Mouse (Mus musculus): ENCODE results near the gene 1700012A03Rik.

1700012A03Rik gene

DNA sequence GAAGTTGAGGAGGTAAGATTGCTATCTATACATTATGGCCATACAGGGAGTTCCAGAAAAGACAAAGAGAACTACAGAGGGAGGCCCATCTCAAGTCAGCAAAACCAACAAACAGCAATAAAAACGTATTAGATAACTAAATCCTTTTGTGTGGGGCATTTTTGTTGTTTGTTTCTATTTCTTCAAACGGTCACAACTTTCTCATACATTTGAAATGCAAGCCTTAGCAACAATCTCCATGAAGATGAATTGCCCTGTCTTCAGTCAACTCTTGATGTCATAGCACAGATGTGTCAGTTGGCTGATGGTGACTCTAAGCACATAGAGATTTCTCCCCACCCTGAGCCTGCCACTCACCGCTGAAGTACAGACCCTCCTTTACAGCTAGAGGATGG lies at the start of gene 1700012A03Rik:
Gene 1700012A03Rik, plus strand, starts transcription at position 296 of the 395 bp plus-strand sequence.
- no peak for DNase-seq (ENCODE audit: low spot score in 2 of 2)

DNA sequence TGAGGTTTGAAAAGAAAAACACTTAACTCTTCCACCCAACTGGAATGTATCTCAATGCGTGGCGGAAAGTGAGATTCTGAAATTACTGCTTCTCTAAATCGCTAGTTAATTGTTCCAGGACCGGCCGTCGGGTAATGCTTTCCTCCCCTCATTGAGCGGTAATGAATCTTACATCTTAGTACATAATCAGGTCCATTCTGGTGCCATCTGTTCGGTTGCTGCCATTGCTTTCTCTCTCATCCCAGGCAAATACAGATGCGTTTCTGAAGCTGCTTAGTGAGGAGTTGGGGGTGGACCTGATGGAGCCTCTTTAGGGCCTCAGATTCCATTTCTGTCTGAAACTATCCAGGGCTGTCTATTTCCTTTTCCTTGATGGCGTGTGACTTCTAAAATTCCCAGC lies 45.8 kb upstream of the 1700012A03Rik start:
- DNase-seq (ENCODE audit: low spot score in 2 of 2), result no peak

DNA sequence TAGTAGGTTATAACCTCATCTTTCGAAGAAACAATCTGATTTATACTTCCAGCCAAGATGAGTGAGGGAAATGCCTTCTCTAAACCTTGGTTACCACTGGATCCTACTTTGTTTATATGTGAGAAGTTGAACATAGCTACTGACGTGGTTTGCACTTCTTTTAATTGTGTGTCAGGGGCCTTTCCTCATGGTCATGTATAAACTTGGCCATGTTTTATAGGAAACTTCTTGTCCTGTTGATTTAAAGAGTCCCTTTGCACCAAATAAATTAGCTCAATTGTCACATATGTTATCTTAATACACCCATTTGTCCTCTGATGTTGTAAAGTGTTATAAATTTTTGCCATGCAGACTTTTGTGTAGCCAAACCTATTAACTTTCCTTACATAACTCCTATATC lies 44.1 kb upstream of the 1700012A03Rik start:
- DNase-seq (ENCODE audit: low spot score in 2 of 2), result no peak

GRCm38 (mm10) chr6:32006382-32006781 lies 43.7 kb upstream of the 1700012A03Rik start:
- DNase-seq (ENCODE audit: low spot score in 2 of 2), result no peak

DNA sequence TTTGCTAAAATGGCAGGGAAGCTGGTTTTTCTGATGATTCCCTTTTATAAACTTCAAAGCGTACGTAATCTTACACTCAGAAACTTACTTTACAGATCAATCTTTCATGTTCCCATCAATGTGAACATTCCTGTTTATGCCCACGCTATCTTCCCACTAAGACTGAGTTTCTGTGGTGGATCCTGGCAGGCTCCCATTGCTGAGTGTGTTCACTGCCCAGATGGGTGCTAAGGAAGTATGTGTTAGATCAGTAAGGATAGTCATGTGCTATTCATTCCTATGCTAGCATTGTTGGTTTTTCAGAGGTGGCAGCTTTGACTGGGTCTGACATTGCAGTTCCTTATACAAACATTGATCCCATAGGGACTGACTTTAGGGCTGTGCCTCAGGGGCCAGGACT lies 42.7 kb upstream of the 1700012A03Rik start:
- DNase-seq (ENCODE audit: low spot score in 2 of 2), result peak; percentile 15 to 19

DNA sequence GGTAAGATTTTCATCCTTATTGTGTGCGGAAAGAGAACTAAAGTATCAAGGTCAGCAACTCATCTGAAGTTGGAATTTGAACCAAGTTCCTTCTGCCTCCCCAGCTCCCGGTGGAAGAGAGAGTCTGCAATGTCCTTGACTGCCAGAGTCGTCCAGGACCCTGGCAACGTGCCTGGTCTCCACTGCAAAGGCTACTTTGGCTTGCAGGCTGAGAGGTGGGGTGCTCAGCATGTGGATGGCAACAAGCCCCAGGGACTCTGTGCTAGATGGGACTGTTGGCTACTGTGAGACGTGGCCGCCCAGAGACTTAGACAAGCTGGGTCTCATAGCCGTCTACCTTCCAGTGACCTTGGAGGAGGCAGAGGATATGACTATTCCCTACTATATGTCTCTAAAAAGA lies 33.2 kb upstream of the 1700012A03Rik start:
- no peak for DNase-seq (ENCODE audit: low spot score in 2 of 2)

- peak in 1 of 2 experiments; percentile 5 for DNase-seq (ENCODE audit: low spot score in 2 of 2)
Observed at GRCm38 (mm10) chr6:32017406-32018104, 32.5 kb upstream of the 1700012A03Rik start.

DNA sequence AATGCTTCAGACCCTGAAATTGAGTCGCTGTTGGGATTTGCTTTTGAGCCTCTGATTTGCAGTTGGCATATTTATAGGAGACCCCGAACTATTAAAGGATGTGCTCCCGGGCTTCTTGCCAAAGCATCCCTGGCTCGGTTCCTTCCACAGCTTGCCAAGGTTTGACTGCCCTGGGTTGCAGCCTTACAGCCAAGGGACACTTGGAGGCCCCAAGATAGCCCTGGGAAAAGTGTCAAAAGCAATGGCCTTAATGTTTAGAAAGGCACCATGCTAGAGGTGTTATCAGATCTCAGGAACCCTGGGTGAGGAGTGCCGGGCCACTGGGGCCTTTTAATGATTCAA lies 32.0 kb upstream of the 1700012A03Rik start:
- peak; percentile 17 to 26 for DNase-seq (ENCODE audit: low spot score in 2 of 2)

DNA sequence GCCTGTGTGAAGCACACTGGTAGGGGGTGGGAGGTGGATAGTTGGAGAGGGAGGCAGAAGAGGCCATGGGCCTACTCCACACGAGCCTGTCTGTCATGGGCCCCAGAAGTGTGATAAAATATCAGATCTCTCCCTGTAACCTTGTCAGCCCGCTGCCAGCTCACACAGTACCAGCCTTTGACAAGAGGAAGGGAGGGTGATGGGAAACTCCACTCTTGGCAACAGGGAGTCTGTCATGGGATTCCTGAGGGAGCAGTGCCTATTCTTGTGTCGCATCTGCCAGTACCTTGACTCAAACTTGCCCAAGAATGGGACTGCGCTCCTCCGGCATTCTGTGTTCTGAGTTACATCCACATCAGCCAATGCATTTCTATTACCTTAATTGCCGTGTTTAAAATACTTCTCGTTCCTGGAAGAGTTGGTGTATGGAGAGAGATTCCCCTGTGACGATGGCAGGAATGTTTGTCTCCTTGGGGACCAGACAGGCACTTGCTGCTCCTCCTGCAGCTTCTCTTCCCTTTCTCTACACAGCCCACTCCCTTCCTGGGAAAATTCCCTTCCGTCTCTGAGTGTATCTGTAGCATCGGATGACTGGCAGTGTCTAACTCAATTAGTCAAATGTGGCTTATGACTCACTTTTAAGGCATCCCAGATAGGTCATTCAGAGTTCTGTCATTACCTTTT lies 28.1 kb upstream of the 1700012A03Rik start:
- no peak for DNase-seq (ENCODE audit: low spot score in 2 of 2)

DNA sequence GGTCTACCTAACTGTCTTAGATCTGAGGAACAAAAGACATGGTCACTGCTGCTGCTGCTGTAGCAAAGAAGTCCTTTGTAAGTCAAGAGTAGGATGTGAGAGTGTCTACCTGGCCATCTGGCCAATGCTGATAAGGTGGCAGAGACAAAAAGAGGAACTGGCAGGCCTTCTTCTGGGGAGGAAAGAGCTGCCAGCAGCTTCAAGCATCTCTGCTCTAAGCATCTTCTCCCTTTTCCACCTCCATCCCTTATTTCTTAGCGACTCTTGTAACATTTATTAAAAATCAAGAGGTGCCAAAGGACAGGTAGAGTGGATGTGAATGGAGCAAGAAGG lies 27.5 kb upstream of the 1700012A03Rik start:
- no peak for DNase-seq (ENCODE audit: low spot score in 2 of 2)

GRCm38 (mm10) chr6:32028228-32029009 lies 21.6 kb upstream of the 1700012A03Rik start:
- no peak for DNase-seq (ENCODE audit: low spot score in 2 of 2)

DNA sequence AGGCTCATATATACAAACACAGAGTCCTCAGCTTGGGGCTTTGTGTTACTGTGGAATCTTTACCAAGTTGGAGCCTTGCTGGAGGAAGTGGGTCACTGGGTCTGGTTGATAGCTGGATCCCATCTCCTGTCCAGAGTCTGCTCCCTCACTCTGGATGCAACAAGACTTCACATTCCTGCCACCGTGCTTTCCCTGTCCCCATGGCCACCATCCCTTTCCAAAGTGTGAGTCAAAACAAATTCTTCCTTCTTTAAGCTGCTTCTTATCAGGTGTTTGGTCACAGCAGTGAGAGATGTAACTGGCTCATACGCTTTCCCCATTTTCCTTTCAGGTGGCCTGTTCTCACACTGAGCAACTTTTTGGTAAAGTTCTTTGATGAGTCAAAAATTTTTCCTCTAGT lies 15.8 kb upstream of the 1700012A03Rik start:
- no peak for DNase-seq (ENCODE audit: low spot score in 2 of 2)

DNA sequence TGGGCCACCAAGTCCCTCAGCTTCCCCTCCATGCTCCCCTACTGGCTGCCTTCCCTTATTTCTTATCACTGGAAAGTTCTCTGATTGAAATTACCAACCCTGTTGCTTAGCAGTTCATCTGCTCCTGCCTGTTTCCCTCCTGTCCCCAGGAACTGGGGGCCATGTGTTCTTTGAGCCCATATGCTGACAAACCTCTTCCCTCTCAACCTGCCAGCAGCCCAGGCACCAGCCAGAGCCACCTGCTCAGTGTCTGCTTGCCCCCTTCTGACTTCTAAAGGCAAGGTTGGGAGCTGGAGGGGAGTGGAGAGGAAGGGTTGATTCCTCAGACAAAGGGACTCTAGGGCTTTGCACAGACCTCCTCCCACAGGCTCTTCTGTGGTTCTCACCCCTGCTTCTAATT lies 4.7 kb upstream of the 1700012A03Rik start:
- no peak for DNase-seq (ENCODE audit: low spot score in 2 of 2)

GRCm38 (mm10) chr6:32049256-32049950 lies 643 bp upstream of the 1700012A03Rik start:
- DNase-seq (ENCODE audit: low spot score in 2 of 2), result no peak

DNA sequence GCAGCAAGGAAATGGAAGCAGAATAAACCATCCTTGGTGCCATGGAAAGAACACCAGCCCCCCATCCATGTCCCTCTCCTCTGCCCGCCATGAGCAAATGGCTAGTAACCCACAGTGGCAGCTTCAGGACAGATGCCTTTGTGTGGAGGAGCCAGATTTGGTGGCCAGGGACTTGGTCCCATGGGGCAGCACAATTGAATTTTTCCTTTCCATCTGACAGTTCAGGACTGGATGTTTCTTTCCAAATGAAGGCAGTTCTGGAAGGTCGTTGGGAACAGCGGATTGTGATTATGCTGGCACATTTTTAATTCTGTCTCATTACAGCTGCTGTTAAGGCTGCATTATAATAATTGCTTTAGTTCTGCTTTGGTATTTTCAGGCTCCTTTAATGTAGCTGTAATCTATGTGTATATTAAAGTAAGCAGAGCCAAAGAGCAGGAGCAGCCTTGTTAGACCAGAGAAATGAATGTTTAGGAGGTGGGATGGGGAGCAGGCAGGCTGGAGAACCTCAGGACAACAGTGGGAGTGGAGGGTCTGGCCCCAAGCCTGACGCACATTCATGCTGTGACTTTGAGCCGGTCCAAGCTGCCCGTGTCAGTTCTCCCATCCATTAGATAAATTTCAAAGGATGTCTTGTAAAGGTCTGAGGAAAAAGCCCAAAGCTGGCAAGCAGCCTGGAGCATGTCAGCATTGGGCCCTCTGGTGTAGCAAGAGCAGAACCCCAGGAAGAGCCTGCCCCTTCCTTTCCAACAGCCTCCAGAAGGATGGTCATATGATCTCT lies 2.3 kb downstream of the 1700012A03Rik start:
- DNase-seq (ENCODE audit: low spot score in 2 of 2), result no peak

- no peak for DNase-seq (ENCODE audit: low spot score in 2 of 2)
Observed at GRCm38 (mm10) chr6:32056525-32056924, 6.5 kb downstream of the 1700012A03Rik start.

DNA sequence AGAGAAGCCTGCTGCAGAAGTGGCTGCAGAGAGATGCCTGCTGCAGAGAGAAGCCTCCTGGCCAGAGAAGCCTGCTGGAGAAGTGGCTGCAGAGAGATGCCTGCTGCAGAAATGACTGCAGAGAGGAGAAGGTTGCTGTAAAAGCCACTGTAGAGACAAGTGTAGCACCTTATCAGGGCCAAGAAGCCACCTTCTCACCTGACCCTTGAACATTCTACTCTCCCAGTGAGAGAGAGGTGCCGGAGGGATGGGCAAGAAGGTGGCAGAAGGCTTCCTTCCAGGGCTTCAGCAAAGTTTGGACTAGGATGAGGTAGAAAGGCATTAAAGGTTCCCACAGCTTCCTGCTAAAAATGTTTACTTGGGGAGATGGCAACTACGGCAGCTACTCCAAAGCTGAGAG lies 8.5 kb downstream of the 1700012A03Rik start:
- no peak for DNase-seq (ENCODE audit: low spot score in 2 of 2)

DNA sequence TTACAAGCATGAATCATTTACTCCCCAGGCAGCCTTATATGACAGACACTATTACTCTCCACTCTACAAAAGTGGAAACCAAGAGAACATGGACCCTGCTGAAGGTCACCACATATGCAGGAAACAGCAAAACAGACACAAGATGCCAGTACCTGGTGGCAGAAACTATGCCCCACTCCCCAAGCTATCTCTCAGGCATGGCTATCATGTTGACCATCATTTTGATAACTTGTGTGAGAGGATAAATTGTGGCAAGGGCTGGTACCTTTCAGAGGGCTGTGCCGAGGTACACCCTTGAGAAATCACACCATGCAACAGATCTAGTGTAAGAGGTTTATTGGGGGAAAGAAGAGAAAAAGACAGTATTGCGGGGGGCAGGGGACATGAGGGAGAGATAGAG lies 10.6 kb downstream of the 1700012A03Rik start:
- no peak for DNase-seq (ENCODE audit: low spot score in 2 of 2)

GRCm38 (mm10) chr6:32061266-32061665 lies 11.2 kb downstream of the 1700012A03Rik start:
- no peak for DNase-seq (ENCODE audit: low spot score in 2 of 2)

DNA sequence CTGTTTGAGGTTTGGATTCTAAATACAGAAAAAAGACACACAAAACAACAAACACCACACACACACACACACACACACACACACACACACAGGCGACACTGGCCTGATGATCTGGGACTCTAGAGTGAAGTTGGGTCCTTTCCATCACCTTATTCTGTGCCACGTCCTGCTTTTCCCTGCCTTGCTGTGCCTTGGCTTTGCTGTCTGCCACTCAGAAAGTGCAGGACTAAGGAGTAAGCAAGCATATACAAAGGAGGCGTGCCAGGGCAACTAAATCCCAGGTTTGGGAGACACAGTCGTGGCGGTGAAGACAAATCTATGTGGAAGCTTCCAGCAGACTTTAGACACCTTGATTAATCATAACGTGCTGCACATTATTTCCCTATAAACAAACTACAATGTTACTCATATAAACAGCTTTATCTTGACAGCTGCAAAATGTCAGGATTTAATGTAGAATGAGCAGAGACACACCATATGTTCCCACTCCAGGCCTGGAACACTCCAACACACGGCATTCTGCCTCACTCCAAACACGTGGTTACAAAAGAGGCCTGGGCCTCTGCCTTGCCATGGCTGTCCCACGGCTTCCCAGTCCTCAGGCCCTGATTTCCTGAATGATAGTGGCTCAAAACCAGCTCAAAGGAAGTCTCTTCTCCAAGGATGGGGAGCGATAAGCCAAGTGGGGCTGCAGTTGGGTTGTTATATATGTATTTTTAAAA lies 15.9 kb downstream of the 1700012A03Rik start:
- no peak for DNase-seq (ENCODE audit: low spot score in 2 of 2)

DNA sequence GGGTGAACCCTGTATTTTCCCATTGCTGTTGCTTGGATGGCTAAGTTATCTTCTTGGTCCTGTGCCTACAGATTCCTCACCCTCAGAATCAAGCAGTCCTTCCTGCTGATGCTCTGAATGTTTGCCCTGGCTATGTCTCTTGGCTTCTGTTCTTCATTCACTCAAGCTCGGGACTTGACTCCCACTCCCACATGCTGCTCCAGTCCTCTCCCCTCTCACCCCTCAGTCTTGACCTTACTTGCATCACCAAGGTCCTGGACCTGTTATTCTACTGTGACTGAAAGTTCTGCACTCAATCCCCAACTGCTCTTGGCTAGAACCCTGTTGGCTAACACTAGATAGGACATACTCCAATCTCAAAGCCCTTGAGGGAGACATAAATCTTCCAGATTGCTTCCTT lies 22.1 kb downstream of the 1700012A03Rik start:
- no peak for DNase-seq (ENCODE audit: low spot score in 2 of 2)

All from frontal cortex, postnatal 14 days (tissue).